Mouse (Mus musculus): ENCODE measurements around the gene Mtmr12. TPM values are rescaled to one million over a fixed set of nuclear protein-coding genes. Genes with fewer than 3 reads are reported as not detected.

Mtmr12 gene
- polyA plus RNA-seq, 1 experiment from 2014 or later, result 8.2 TPM

DNA sequence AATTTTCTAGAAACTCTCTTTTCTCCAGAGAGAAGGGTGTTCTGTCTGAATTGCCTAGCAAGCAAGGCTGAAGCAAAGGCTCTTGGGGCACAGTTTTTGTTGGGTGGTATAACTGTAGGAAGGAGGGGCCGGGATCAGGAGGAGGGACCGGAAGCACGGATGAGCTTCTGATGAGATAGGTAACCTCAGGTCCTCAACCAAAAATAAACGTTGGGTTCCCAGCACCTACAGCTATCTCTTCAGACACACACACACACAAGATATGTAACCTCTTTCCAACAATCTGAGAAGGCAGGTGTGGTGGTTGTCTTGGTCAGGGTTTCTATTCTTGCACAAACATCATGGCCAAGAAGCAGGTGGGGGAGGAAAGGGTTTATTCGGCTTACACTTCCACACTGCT is 112.5 kb downstream of the Mtmr12 start:
- 74% methylated on average over 5 of the region's 5 CpGs for WGBS
- no peak for DNase-seq (ENCODE audit: low spot score)
- Histone ChIP-seq H3K4me3 (ENCODE audit: low read depth, low read length) (no peak overlapping the region), H3K9ac (ENCODE audit: low read length) (no peak overlapping the region), H3K36me3 (ENCODE audit: control insufficient read depth, insufficient read depth, low read length) (no peaks in the 10 kb centered on the region), H3K27ac (ENCODE audit: low read depth, low read length) (no peak overlapping the region), H3K4me2 (ENCODE audit: low read length) (no peak overlapping the region), H3K9me3 (replicated peaks; ENCODE audit: control insufficient read depth, low read length) (no peaks in the 10 kb centered on the region), H3K27me3 (replicated peaks; ENCODE audit: control insufficient read depth, insufficient read depth, low read length) (no peaks in the 10 kb centered on the region), H3K4me1 (ENCODE audit: control insufficient read depth, insufficient read depth, low read length) (no peaks in the 10 kb centered on the region; the same call in 1 of the 2 replicates)
- no peak for ATAC-seq

DNA sequence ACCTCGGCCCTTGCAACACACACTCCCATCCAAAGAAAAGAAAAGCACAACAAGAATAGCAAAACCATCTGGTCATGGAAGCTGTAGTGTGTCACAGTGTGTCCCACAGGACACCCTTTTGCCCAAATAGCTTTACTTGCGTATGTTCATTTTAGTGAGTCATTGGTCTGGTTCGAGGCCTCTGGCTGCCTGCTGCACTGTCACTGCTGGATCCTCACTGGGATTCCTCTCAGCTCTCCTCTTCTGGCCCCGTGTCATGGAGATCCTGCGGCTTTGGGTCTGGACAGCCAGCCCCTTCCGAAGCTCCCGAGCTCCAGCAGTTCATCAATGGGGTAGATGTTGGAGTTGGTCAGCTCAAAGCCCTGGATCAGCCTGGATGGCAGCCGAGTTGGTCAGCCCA is 113.6 kb downstream of the Mtmr12 start:
- H3K9me3 ChIP-seq (replicated peaks; ENCODE audit: control insufficient read depth, low read length), result no peaks in the 10 kb centered on the region
- H3K4me2 ChIP-seq (ENCODE audit: low read length), result no peak overlapping the region
- no peak overlapping the region for H3K27ac ChIP-seq (ENCODE audit: low read depth, low read length)
- no peak overlapping the region for H3K9ac ChIP-seq (ENCODE audit: low read length)
- no peak for ATAC-seq
- no peak overlapping the region for H3K4me3 ChIP-seq (ENCODE audit: low read depth, low read length)
- no peaks in the 10 kb centered on the region for H3K36me3 ChIP-seq (ENCODE audit: control insufficient read depth, insufficient read depth, low read length)
- H3K4me1 ChIP-seq (ENCODE audit: control insufficient read depth, insufficient read depth, low read length), result peaks cover 6% of the 10 kb centered on the region
- 80% methylated on average over 8 of the region's 8 CpGs for WGBS
- no peak for DNase-seq (ENCODE audit: low spot score)
- H3K27me3 ChIP-seq (replicated peaks; ENCODE audit: control insufficient read depth, insufficient read depth, low read length), result no peaks in the 10 kb centered on the region

DNA sequence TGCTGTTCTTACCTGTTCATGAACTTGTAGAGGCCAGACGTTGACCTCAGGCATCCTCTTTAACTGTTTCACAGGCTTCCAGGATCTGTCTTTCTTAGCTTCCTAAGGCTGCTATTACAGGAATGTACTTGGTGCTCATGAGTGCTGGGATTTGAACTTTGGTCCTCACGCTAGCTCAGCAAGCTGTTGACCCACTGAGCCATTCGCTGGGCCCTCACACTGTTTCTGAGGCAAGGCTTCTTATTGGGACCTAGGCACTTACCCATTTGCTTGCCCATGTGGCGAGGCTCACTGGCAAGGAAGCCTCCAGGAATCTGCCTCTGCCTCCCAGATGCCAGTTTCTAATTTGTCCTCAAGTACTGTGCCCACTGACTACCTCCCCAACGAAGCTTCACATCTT is 115.1 kb downstream of the Mtmr12 start:
- Histone ChIP-seq H3K9me3 (replicated peaks; ENCODE audit: control insufficient read depth, low read length) (no peaks in the 10 kb centered on the region), H3K4me2 (ENCODE audit: low read length) (peak overlapping the region; percentile 86; the same call in 1 of the 2 replicates), H3K27ac (ENCODE audit: low read depth, low read length) (no peak overlapping the region), H3K9ac (ENCODE audit: low read length) (no peak overlapping the region), H3K36me3 (ENCODE audit: control insufficient read depth, insufficient read depth, low read length) (no peaks in the 10 kb centered on the region), H3K4me3 (ENCODE audit: low read depth, low read length) (no peak overlapping the region), H3K4me1 (ENCODE audit: control insufficient read depth, insufficient read depth, low read length) (peaks cover 17% of the 10 kb centered on the region), H3K27me3 (replicated peaks; ENCODE audit: control insufficient read depth, insufficient read depth, low read length) (no peaks in the 10 kb centered on the region)
- DNase-seq (ENCODE audit: low spot score) (no peak), ATAC-seq (no peak)
- 51% methylated on average over 5 of the region's 5 CpGs for WGBS

DNA sequence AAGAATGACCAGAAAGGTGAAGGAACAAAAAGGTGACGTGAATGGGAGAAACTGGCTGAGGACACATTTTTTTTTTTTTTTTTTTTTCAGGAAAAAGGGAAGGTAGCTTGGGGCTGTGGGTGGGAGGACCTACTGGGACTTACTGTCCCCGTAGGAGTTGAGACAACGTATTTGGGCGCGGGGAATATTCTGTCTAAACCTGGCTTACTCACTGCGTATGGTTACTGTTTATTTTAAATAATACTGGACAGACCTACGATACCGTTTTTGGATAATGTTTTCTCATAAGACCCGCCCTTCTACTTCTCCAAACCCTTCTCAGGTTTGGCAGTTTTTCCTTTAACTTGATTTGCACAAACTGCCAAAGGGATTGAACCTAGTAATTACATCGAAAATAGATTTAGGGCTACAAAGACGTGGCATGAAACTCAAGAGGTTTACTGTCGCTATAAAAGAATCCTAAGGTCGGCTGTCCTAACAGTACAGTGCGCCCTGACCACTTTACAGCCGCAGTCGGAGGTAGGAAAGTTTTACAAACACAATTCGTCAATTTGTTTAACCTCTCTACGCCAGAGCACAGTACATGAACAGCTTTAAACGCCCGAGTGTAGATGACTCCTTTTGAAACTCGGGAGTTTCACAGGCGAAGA is 115.7 kb downstream of the Mtmr12 start:
- 7% methylated on average over 22 of the region's 22 CpGs for WGBS
- H3K9ac ChIP-seq (ENCODE audit: low read length), result peak overlapping the region; percentile 97
- DNase-seq (ENCODE audit: low spot score) (no peak), ATAC-seq (no peak)
- H3K4me3 ChIP-seq (ENCODE audit: low read depth, low read length), result peak overlapping the region; percentile 98
- H3K4me1 ChIP-seq (ENCODE audit: control insufficient read depth, insufficient read depth, low read length), result peaks cover 17% of the 10 kb centered on the region
- H3K27ac ChIP-seq (ENCODE audit: low read depth, low read length), result no peak overlapping the region
- H3K27me3 ChIP-seq (replicated peaks; ENCODE audit: control insufficient read depth, insufficient read depth, low read length), result no peaks in the 10 kb centered on the region
- H3K36me3 ChIP-seq (ENCODE audit: control insufficient read depth, insufficient read depth, low read length), result no peaks in the 10 kb centered on the region
- peak overlapping the region; percentile 86 for H3K4me2 ChIP-seq (ENCODE audit: low read length)
- H3K9me3 ChIP-seq (replicated peaks; ENCODE audit: control insufficient read depth, low read length), result no peaks in the 10 kb centered on the region

DNA sequence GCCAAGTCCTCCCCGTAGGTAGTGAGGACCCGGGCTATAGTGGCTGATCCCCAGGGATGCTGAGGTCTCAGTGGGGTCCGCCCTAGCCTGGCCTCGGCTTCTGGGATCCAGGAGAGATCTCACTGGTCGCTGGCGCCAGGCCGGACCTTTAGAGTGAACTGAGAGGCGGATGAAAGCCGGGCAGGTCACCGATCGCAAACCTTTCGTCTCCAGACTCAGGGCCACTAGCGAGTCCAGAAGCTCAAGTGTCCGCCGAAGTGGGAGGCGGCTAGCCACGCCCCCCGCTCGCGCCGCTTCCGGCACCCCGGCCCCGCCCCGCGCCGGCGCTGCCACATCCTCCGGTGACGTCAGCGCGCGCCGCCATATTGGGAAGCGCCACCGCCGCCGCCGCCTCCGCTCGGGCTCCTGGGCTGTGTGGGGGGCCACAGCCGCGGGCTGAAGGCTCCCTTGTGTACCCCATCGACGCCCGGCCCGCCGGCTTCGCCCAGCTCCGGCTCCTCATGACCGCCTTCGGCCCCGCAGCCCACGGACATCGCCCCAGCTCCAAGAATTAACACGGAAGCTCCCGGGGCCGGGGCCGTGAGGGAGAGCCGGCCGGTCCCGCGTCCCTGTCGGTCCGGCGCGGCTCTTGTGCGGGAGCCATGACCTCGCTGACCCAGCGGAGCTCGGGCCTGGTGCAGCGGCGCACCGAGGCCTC is 116.4 kb downstream of the Mtmr12 start, which contains the start of gene Golph3:
Gene Golph3, plus strand, starts transcription at position 360 of the 697 bp plus-strand sequence.
- peak within 1 kb of the TSS; percentile 92 for H3K27ac ChIP-seq (ENCODE audit: low read depth, low read length)
- ATAC-seq (peak; percentile 98), DNase-seq (ENCODE audit: low spot score) (peak; percentile 97)
- peak within 1 kb of the TSS; percentile 97 for H3K9ac ChIP-seq (ENCODE audit: low read length)
- H3K4me3 ChIP-seq (ENCODE audit: low read depth, low read length), result peak within 1 kb of the TSS; percentile 98
- peak within 1 kb of the TSS; percentile 86 for H3K4me2 ChIP-seq (ENCODE audit: low read length)
- no peaks in the 10 kb centered on the region for H3K36me3 ChIP-seq (ENCODE audit: control insufficient read depth, insufficient read depth, low read length)
- H3K4me1 ChIP-seq (ENCODE audit: control insufficient read depth, insufficient read depth, low read length), result peaks cover 17% of the 10 kb centered on the region
- no peaks in the 10 kb centered on the region for H3K27me3 ChIP-seq (replicated peaks; ENCODE audit: control insufficient read depth, insufficient read depth, low read length)
- no peaks in the 10 kb centered on the region for H3K9me3 ChIP-seq (replicated peaks; ENCODE audit: control insufficient read depth, low read length)
- 0% methylated on average over 56 of the region's 74 CpGs for WGBS

DNA sequence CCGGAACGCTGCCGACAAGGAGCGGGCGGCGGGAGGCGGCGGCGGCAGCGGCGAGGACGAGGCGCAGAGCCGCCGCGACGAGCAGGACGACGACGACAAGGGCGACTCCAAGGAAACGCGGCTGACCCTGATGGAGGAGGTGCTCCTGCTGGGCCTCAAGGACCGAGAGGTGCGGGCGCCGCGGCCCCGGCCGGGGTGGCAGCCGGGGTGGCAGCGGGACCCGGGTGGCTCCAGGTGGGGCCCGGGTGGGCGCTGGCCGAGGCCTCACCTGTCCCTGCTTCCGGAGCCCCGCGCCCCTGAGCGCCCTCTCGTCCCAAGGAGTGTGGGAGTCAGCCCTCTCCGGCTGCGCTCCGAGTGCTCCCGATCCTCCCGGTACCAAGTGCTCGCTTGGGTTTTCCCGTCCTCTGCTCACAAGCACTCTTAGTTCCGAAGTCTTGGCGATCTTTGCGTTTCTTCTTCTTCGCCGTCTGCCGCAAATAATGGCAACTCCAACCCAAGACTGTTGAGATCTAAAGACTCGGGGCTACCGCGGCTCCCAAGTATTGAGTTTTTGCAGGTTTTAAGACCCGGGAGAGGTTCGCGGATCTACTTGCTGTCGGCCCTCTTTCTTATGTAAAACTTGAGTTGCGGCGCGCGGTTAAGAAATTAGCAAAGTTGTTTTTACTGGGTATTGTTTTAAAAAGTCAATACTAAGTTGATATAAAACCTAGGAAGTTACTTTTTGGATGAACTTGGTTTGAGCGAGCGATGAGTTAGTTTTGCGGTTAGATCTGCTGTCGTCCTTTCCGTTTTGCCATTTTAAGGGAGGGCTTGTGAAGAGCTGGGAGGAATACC is 117.2 kb downstream of the Mtmr12 start, which contains the start of gene 1810049J17Rik:
Gene 1810049J17Rik, minus strand, starts transcription at position 112 of the 834 bp plus-strand sequence.
- Histone ChIP-seq H3K4me3 (ENCODE audit: low read depth, low read length) (peak within 1 kb of the TSS; percentile 98), H3K27me3 (replicated peaks; ENCODE audit: control insufficient read depth, insufficient read depth, low read length) (no peaks in the 10 kb centered on the region), H3K4me2 (ENCODE audit: low read length) (peak within 1 kb of the TSS; percentile 86), H3K36me3 (ENCODE audit: control insufficient read depth, insufficient read depth, low read length) (no peaks in the 10 kb centered on the region), H3K27ac (ENCODE audit: low read depth, low read length) (peak within 1 kb of the TSS; percentile 92), H3K9me3 (replicated peaks; ENCODE audit: control insufficient read depth, low read length) (no peaks in the 10 kb centered on the region), H3K4me1 (ENCODE audit: control insufficient read depth, insufficient read depth, low read length) (peaks cover 17% of the 10 kb centered on the region), H3K9ac (ENCODE audit: low read length) (peak within 1 kb of the TSS; percentile 97)
- under 1% methylated on average over 67 of the region's 70 CpGs for WGBS
- DNase-seq (ENCODE audit: low spot score) (peak; percentile 47), ATAC-seq (peak; percentile 49)

DNA sequence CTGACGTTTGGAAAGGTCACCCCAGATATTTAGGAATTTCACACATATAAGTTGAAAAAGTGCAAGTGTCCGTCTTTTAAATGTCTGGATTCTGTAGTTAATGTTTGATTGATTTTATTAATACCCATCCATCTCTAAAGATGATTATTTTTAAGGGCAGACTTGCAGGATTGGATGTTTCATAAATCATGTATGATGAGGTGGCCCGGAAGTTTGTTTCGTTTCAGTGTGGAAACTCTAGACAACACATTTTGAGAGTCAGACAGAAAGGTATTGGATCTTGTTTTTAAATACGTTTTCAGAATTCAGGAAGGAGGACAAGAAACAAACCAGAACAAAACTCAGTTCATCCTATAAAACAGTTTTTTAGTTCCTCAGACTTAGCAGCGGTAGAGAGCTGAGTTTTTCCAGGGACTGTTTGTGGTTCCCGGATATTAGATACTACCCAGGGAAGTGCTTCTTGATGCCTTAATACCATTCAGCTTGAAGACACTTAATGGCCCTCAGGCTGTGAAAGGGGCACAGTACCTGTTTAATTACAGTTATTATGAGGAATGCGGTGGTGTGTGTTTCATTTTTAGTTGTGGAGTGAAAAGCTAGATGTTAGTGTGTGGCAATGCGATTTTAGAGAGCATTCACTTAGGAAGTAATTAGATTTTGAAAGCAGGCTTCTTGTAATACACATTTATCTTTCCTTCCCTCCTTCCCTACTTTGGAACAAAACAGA is 118.0 kb downstream of the Mtmr12 start:
- peak overlapping the region; percentile 97 for H3K9ac ChIP-seq (ENCODE audit: low read length)
- no peaks in the 10 kb centered on the region for H3K27me3 ChIP-seq (replicated peaks; ENCODE audit: control insufficient read depth, insufficient read depth, low read length)
- H3K9me3 ChIP-seq (replicated peaks; ENCODE audit: control insufficient read depth, low read length), result no peaks in the 10 kb centered on the region
- 11% methylated on average over 9 of the region's 9 CpGs for WGBS
- H3K27ac ChIP-seq (ENCODE audit: low read depth, low read length), result no peak overlapping the region
- peaks cover 17% of the 10 kb centered on the region for H3K4me1 ChIP-seq (ENCODE audit: control insufficient read depth, insufficient read depth, low read length)
- ATAC-seq (no peak), DNase-seq (ENCODE audit: low spot score) (no peak)
- H3K4me2 ChIP-seq (ENCODE audit: low read length), result peak overlapping the region; percentile 65
- peak overlapping the region; percentile 98 for H3K4me3 ChIP-seq (ENCODE audit: low read depth, low read length)
- no peaks in the 10 kb centered on the region for H3K36me3 ChIP-seq (ENCODE audit: control insufficient read depth, insufficient read depth, low read length)

Data from forebrain, embryonic 14.5 days (tissue).